Mouse (Mus musculus) adrenal gland, postnatal 10 days (tissue): ENCODE data around the gene Tex35. TPM values are rescaled to one million over a fixed set of nuclear protein-coding genes. Genes with fewer than 3 reads are reported as not detected.

Experiments used
- DNase-seq: peaks from one replicate; pipeline ENCODE4 v3.0.0; 2021; ENCODE audit warnings: mixed read lengths
- long read RNA-seq, 2 experiments: library from polyadenylated mRNA; stranded (forward); transcript quantifications; one replicate each; pipeline ENCODE4 v2.0.0; 2021
- total RNA-seq, 2 experiments: library from RNA; stranded (reverse); gene quantifications; 2 replicates each; pipeline ENCODE4 v1.2.3; 2021

Tex35 gene
- not detected for total RNA-seq
- long read RNA-seq, experiment 1: 0 reads
- long read RNA-seq, experiment 2: 0 reads

DNA sequence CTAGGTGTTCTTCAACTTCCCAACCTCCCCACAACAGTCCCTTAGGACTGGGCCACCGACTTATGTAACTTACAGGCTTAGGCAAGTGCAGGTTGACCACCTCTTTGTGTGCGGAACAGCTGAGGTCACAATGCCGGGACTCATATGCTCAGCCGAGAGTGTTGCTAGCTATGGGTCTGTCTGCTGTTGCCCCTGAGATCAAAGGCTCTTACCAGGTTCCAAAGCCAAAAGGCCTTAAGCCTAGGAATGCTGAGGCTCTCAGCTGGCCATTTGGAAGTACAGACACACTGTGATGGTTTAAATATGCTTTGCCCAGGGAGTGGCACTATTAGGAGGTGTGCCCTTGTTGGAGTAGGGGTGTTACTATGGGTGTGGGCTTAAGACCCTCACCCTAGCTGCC lies at the start of gene Tex35:
TSS of gene Tex35 (minus strand) at position 101 of the 400 bp plus-strand sequence.
- DNase-seq: no peak

DNA sequence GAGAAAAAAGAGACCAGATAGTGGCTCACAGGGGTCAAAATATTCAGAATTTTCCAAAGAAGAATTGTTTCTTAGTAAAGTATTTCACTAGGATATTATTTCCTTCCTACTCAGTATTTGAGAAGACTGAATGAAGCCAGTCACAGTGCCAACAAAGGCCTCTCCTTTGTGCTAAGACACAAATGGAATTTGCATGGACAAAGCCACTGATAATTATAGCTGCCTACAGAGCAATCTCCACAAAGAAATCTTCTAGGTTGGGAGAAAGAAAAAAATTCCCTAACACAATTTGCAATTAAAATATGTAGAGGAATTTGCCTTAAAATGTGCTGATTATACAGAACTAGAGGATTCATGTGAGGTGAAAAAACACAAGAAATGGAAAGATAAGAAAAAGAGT lies 45.3 kb upstream of the Tex35 start:
- no peak for DNase-seq

DNA sequence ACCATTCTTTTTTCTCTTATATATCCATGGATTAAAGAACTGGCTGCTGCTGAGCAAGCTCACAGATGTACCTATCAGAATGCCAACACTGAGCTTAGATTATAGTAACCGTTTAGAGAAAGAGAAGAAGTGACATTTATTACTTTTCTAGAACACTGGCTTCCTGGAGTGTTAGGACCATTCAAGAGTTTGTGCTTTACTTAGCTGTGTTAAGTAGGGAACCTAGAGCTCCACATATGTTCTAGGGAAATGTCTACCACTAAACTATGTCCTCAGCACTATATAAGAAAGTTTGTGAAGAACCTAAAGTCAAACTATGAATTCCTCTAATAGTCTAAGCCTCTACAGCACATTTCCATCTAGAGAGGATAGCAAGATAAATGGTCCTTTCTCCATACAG lies 41.6 kb upstream of the Tex35 start:
- DNase-seq: no peak

DNA sequence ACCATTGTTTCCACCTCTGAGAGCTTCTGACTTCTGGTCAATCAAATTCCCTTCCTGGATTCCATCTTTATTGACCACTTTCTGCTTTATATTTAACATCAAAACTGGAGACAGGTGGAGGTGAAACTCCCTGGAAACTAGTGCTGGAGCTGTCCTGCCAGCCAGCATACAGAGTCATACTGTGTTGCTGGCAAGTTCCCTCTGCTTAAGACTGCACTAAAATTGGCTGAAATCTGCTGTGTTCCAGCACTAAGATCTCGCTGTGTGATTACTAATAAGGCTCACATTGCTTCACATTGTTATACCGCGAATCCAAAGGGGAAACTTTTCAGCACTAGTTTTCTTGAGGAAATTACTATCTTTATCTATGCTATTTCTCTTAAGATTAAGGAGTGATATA lies 36.1 kb upstream of the Tex35 start:
- no peak for DNase-seq

DNA sequence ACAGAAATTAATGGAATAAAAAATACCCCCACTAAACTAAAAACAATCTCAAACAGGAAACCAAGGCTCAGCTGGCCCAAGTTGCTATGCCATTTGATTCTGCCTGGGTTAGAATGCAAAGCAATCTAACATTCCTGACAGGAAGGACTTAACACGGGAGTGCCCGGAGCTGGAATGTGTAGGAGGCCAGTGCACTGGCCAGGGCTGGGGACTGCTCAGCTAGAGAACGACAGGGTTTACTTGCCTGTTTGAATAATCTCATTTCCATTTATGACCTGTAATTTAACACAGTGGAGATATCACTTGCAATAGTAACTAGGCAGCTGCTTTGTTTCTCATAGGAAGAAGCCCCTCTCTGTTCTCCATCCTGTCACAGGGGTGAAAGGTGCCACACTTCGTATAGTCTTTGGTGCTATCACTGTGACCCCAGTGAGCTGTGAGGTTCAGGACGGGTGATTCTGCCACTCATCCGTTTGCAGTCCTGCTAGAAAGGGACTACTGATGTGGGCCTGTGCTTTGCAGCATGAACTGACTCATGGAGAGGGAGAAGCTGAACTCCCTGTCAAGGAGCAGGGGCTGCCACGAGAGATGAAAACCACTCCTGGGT lies 34.9 kb upstream of the Tex35 start:
- DNase-seq: no peak

DNA sequence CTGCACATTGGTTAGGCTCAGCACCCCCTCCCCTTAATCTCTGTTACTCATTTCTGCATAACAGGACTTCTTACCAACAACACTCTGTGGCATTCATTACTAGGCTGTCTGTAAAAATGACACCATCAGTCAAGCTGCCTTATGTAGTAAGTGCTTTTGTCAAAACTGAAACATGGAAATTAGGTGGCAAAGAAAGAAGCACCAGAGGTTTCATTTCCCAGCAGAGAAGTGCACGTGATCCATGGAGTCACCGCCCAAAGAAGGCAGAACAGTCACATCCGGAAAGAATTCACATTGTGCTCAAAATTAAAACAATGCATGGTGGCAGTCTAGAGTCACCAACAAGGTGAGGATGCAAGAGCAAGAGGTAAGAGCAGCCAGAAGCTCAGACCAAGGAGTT lies 32.5 kb upstream of the Tex35 start:
- no peak for DNase-seq

DNA sequence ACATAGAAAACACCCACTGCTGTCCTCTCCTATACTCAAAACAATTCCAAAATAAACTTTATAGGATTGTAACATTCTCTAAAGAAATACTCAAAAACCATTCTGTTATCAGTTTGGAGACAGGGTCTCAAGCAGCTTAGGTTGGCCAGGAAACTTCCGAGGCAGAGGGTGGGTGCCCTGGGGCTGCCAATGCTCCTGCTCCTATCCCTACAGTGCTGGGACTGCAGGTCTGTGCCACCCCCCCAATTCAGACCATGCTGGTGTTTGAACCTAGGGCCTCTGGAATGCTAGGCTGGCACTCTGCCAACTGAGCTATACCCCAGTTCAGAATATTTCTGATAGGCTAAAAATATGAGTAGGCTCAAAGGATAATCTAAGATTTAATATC lies 29.4 kb upstream of the Tex35 start:
- DNase-seq: no peak

DNA sequence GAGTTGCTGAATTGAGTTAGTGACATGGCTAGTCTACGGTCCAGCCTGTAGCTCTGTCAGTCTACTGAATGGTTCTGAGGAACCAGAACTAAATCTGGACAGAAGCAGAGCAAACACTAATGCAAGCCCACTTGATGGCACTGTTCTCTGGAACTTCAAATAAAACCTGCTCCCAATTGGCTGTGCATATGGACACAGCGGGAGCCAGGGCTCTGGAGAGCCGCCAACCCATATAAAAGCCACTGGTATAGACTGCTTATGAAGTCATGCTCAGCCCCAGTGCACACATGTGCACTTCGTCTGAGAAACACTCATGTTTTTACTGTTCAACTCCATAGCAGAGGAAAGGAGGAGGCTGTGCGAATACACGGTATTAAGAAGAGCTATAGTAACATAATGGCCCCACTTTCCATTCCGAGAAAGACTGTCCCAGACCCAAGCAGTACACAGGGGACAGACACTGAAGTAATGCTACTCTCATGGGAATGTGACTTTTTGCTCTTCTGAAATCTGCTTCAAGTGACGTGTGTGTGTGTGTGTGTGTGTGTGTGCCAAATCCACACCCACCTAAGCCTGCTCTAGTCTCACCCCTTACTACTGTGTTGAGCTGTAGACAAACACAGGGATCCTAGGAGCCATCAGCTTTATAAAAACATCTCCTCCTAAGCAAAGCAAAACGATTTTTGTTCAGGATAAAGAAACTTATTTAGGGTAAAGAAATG lies 28.8 kb upstream of the Tex35 start:
- peak; percentile 14 for DNase-seq

DNA sequence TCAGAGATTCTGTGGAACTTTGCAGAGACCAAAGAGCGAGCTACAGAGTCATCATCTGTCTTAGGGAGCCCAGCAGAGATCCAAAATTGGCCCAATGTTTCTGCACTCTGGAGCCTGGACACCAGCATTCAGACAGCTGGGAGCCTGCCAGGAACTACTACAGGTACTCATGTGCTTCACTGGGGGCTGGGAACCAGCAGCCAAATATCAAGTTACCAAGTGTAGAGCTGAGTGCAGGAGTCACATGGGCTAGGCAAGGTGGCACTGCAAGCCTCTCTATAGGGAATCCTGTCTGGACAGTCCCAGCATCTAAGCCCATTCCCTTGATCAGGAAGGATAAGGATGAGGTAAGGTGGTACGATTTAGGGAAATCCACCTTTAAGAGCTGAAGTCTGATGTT lies 19.7 kb upstream of the Tex35 start:
- DNase-seq: no peak

DNA sequence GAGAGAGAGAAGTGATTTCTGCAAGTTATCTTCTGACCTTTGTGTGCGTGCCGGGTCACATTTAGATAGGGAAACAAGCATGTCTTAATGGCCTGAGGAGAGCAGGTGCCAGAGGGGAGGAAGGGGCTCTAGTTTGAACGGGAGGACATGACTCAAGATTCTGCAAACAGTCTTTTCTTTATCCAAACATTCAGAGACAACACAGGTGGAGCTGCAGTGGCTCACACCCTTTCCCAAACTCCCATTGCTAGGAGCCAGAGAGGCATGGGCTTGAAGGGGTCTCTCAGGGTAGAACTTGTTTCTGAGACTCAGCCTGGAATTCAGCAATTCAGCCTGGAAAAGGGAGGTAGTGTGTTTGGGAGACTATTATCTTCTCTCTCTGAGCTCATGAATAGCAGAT lies 15.4 kb upstream of the Tex35 start:
- DNase-seq: no peak

DNA sequence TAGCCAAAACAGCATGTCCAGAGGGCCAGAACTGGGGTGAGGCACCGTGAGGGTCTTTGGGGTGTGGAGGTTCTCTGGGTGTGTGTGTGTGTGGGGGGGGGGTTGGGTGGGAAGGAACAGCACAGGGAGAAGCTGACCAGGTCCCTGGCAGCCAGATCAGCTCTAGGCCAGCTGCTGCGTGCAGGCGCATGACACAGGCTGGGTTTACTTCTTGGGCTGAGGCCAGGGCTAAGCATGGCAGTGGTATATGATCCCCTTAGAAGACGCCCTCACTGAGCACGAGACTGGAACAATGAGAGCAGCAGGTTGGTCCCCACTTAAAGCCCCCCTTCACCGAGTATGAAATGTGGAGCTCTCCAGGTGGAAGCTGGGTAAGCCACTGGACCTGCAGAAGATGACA lies 10.7 kb upstream of the Tex35 start:
- no peak for DNase-seq

DNA sequence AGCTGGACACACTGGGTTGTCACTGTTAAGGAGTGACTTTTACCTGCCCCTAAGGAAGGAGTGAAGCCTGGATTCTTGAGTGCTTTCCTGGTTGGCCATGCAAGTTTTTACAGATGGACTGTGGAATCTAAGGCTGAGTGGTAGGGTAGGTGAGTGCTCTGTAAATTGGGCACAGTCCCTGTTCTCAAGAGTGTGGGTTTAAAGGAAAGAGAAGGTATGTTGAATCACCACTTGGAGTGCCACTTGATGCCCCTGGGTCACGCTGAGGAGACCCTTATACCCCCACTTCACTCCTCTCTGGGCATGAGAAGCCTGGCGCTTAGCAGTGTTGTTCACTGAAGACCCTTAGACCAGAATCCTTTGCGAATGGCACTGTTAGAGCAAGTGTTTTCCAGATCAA lies 9.0 kb upstream of the Tex35 start:
- no peak for DNase-seq

DNA sequence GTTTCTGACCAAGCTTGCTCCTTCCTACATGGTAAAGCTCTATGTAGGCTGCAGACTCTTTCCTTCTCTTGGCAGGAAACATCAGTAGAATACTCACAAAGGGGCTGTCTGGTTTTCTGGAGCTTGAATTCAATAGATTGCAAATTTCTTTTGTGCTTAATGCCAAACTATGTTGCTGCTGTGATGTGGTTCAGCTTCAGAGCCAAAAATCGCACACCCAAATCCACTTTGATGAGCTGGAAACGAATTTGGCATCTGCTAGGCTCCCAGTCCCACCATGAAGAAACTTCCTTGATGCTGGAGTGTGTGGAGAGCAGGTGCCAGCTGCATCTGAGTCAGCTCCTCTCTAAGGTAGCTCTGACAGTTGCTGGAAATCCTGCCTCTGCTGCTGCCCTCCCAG lies 6.0 kb upstream of the Tex35 start:
- DNase-seq: no peak

DNA sequence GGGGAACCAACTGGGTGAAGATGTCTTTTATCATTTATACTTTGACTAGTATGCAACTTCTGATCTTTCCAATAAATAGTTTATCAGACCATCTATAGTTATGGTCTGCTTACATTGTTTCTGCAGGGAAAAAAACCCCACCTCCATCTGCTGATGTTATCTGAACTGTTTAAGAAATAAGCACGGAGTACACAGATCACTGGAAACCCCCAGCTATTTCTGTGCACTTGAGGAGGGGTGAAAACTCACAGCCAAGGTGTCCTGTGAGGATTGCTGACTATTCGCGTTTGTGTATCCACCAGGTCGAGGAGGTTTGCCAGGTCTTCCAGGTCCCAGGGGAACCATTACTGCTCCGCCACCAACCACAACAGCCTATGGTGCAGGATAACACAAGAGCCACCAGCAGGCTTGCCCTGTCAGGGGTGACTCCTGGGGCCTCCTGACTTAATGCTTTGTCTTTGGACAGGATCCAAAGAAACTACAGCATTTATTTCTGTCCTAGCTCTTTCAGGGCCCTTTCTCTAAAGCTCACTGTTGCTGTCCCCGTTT lies 1.9 kb upstream of the Tex35 start:
- DNase-seq: peak; percentile 60

DNA sequence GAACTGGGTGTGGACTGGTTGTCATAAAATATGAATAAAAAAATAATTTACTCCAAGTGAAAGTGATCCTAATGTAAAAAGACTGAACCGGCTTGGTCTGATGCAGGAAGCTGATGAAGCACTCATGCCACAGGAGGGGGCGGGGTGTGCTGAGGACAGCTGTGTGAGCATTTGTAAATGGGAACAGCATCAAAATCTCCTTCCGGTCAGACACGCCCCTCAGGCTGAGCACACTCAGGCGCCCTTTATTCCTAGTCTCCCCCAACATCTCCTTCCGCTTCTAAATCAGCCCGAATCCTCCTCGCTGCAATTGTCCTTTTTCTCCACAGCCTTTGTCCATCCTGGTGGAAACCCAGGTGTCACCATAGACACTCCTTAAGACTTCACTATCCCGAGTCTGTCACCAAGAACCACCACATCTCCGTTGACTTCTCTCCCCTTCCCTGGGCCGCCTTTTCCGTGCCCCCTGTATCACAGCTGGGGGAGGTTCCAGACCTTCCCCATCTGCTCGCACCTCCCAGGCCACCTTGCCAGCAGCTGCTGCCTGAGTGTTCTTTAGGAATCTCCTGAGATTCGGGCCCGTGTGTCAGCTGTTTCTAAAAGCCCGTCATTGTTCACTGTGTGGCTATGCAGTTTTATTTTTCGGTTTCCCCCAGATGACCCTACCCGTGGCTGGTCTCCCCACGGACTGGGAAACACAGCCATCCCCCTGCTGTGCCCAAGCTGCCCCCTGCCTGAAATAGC lies 7.2 kb downstream of the Tex35 start:
- DNase-seq: peak; percentile 22

DNA sequence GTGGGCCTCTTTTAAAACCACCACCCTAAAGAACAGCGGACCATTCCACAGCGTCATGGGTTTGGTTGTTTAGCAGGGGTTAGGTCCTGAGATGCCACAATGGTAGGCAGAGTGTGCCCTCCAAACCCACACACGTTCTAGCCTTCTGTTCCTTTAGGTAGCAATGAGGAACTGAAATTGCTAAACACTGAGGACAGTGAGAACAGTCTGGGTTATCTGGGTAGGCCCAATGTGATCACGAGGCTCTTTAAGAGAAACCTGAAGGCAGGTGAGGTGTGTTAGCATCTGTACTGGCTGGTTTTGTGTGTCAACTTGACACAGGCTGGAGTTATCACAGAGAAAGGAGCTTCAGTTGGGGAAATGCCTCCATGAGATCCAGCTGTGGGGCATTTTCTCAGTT lies 12.9 kb downstream of the Tex35 start:
- no peak for DNase-seq

DNA sequence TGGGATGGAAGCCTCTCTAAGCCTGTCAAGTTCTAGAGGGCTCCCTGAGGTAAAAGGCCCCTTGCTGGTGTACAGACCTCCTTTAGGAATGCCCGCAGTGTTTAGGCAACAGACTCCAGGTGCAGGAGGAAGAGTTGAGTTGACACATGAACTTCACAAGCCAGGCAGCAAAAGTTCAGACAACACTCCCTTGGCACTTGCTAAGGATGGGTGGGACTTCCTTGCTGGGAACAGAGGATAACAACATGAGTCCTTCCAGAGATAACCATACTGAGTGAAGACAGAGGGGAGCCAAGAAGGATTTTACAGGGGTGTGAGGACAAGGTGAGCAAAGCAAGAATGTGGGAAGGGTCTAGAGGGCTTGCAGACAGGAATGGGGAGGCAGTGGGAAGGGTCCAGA lies 15.9 kb downstream of the Tex35 start:
- no peak for DNase-seq

DNA sequence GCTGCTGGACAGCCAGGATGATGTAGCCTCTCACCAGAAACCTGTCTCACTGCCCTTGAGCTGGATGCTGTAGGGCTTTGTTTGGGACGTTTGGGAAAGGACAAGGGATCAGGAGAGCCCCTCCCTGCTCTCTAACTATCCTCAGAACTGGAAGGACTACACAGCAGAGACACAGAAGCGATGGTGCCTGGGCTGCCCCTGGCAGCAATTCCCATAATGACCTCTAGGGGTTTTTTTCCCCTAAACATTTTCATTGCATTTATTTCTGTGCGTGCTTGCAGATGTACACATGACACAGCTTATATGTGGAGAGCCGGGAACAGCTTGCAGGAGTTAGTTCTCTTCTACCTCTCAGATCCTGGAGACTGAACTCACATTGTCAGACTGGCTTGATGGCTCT lies 16.3 kb downstream of the Tex35 start:
- no peak for DNase-seq

DNA sequence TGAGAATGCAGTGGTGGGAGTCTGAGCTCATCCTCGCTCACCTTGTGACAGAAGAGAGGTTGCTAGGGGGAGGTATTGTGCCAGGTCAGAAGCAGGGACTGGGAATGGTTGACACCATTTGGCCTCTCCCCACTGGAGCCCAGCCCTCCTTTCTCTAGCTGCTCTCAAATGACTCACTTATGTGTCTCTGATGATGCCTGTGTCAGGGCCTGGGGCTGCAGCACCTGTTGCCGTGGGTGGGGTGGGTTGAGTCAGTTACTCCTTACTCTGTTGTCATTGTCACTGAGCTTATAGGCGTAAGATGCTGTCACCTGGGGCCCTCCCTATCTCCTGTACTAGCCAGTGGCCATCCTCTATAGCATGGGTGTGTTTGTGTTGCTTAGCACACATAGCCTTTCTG lies 17.6 kb downstream of the Tex35 start:
- DNase-seq: no peak

DNA sequence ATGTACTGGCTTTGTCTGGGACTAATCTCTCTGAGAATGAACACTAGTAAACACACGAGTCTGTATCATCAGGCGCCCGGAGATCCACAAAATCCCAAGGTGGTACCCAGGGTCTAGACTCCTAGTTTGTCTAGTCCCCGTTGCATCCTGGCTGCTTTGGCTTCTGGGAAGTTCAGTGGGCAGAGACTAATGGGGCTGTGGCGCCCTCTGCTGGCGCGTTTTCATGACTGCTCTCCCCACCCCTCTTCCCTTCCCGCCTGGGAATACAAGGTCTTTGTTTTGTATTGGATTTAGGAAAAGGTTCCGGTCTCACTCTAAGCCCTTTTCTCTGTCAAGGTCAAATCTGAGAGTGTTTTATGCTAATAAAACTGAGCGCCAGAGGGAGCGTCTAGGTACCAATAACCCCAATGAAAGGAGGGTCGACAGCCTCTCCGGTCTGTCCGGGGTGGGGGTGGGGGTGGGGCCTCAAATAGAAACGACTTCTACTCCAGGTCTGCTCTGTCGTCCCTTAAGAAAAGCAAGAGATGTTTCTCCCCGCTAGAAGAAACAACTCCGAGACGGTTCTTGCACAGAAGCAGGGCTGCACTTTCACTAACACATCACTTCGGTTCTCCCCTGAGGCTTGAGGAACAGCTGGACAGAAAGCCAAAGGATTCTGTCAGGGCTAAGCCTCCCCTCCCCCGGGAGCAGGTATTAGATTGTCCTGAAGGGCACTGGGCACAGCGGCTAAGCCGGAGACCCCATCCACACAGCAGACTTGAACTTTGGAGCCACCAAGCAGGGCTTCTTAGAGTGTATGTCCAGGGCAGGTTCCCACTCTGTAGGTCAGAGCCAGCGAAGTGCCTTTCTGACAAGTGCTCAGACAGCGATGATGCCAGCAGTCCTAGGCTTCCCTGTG lies 22.1 kb downstream of the Tex35 start:
- peak; percentile 78 for DNase-seq

DNA sequence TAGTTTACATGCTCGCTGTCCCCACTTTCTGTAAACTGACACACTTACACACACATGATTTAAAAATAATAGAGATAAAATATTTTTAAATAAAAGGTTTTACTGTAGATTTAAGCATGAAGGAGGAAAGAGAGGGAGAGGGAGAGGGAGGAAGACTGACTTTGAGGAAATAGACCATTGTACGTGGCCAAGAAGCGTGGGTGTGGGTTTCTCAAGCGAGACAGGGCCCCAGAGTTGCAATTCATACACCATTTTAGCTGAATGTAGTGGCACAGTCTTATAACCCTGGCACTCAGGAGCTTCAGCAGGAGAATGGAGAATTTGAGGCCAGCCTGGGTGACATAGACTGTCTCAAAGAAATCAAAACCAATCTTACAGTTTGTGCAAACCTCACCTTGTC lies 25.5 kb downstream of the Tex35 start:
- DNase-seq: no peak

DNA sequence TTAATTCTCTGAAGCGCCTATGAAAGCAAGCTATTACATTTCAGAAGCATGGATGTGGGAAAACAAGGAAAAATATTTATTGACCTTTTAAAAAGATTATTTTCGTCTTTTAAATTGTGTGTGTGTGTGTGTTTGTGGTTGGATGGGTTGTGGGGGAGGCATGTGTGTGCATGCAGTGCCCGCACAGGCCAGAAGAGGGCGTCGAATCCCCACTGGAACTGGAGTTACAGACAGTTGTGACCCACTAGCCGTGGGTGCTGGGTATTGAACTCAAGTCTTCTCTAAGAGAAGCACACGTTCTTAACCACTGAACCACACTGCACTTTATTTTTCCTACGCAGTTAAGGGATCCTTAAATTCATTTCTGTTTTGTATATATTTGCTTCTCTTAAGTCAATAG lies 26.5 kb downstream of the Tex35 start:
- no peak for DNase-seq
